Mouse (Mus musculus) thymus, postnatal 0 days (tissue): ENCODE measurements around the gene Myb. TPM values are rescaled to one million over a fixed set of nuclear protein-coding genes. Genes with fewer than 3 reads are reported as not detected.

Source experiments
- DNase-seq: peaks from one replicate; pipeline ENCODE4 v3.0.0-alpha.2; 2015; ENCODE audit warnings: low spot score
- polyA plus RNA-seq: library from polyadenylated mRNA; unstranded; fragments of >200 nt; fragmentation: Nextera tagmentation; extraction: Ambion mirVana; gene quantifications from 2 replicates; pipeline ENCODE4 v1.2.1, GENCODE M21; 2015

The Myb gene
- polyA plus RNA-seq, 1 experiment from 2014 or later, result 202 TPM

- DNase-seq, result no peak
Measured at GRCm38 (mm10) chr10:21085044-21085443, 75.7 kb downstream of the Myb start.

- DNase-seq, result no peak
Measured at GRCm38 (mm10) chr10:21083391-21083918, 77.3 kb downstream of the Myb start.

DNA sequence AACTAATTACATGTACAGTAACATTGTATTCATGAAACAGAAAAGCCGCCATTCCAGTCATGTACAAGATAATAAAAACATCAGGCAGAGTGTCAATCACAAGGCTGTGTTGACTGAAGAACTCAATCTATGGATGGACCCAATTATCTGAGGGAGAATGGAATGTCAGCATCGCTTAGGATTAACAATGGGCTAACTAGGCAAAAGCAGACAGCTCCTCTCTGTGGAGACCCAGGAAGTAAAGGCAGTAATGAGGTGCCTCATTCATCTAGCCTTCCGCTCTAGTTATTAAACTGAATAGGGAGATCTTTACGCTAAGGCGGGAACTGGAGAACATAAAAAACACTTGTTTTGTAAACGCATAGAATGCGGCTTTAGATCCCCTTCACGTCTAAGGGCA lies 78.3 kb downstream of the Myb start:
- no peak for DNase-seq

- DNase-seq, result peak; percentile 81
Measured at GRCm38 (mm10) chr10:21077151-21077719, 83.5 kb downstream of the Myb start.

- DNase-seq, result no peak
Measured at GRCm38 (mm10) chr10:21076731-21077130, 84.1 kb downstream of the Myb start.

DNA sequence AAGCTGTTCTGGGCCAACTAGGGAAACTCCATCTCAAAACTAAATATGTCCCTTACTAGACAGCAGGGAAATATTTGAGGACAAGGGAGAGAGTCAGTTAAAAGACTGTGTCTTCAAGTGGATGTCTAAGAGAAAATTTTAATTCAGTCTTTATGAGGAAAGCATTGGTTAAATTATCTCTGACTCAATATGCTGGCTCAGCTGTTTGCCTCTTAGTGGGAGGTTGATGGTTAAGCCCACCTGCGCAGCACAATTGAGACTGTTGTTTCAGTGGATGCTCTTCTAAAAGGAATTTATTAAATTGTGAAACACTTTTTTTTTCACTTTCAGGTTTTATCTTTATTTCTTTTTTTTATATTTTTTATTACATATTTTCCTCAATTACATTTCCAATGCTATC lies 84.6 kb downstream of the Myb start:
- DNase-seq, result no peak

Other genes with a start within 250 kb of the Myb start
- 16.7 and 18.0 TPM in 2 replicates for gene Ahi1, start 208.4 kb downstream of the Myb start, polyA plus RNA-seq
- 81.6 and 83.6 TPM in 2 replicates for gene Hbs1l, start 135.0 kb upstream of the Myb start, polyA plus RNA-seq
- 0.05 and 0.06 TPM in 2 replicates for gene Aldh8a1, start 216.3 kb upstream of the Myb start, polyA plus RNA-seq